Mouse (Mus musculus) liver, embryonic 14.5 days (tissue): ENCODE results near the gene Tbc1d16.

ENCODE experiments used
- CTCF ChIP-seq: IDR thresholded peaks from 2 replicates; pipeline ENCODE4 v1.5.1; 2016; ENCODE audit warnings: antibody characterized with exemption, low read depth, control low read depth
- EP300 ChIP-seq: IDR thresholded peaks from 2 replicates; pipeline ENCODE4 v1.6.1; 2016; ENCODE audit warnings: antibody characterized with exemption, low read depth

DNA sequence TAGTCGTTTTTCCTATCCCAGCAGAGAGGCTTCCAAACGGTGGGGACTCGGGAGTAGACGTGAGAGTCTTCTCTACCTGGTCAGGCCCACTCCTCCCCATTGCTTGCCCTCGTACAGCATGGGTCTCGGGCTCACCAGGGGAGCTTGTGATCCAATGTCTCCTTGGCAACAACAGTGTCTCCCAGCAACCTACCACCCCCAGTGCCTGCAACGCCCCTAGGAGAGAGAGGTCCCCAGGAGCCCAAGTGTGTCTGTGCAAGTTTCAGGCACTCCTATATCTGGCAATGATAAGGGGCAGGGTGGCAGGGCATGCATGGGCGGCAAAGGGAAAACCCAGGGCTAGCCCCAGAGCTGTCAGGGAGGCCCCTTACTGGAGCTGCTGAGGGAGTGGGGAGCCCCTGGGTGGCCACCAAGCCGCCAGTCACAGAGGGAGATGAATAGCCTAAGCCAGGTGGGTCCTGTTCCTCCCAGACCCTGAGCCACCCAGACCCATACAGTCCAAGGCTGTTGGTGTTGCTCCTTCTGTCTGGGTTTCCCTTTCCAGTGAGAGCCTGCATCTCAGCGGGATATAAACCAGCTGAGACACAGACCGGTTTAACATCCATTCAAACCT is 99.5 kb downstream of the Tbc1d16 start:
- TF ChIP-seq CTCF = no peak
- TF ChIP-seq EP300 = no peak
